Mouse (Mus musculus) inflammation-experienced regulatory T-cells, adult 6 months (primary cell): ENCODE results near the gene 4930502E18Rik. TPM values are rescaled to one million over a fixed set of nuclear protein-coding genes. Genes with fewer than 3 reads are reported as not detected.
"Not testable (repeated sequence)": the region's sequence is repeated elsewhere in the genome, so short reads cannot be mapped to it uniquely, and the experiment has no call there.

Source experiments
- ATAC-seq: one replicate; pipeline ENCODE4 v1.8.0; 2017
- polyA plus RNA-seq, 3 experiments: library from polyadenylated mRNA; unstranded; fragments of 100-300 nt; shearing (Covaris generic); gene quantifications; one replicate each; pipeline ENCODE4 v1.2.1; 2017

Gene 4930502E18Rik
- polyA plus RNA-seq, result not detected

DNA sequence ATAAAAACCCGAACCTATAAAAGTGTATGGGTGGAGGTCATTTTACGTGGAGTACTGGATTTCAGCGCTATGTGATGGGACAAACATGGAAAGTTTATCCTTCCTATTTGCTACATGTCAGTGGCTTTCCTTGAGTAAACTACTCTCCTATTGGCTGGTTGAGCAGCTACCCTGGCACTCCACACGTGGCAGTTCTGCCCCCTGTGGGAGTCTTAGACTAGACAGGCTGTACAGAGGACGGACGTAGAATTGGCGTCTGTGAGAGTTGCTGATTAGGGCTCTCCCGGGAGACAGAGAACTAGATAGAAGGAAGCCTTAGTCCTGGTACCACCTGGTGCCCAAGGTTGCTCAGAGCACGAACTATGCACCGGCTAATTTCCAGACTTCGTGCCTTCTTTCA, at the start of gene 4930502E18Rik:
TSS of gene 4930502E18Rik (plus strand) at position 231 of the 400 bp plus-strand sequence.
- no peak for ATAC-seq

DNA sequence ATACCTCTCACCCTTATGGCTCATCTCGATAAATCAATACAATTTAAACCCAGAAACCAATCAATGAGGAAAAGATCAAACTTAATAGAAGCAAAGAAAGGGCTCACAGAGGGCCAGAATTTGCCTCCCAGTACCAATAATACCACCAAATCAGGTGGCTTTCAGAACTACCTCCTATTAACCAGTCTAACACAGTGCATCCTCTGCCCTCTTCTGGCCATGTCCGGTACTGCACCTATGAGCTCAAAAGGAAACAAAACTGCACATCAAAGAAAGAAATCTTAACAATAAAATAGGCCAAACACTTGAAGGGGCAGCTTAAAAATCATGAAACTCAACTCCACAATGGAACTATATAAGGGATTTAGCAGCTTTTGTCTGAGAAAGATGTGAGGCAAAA, 47.7 kb upstream of the 4930502E18Rik start:
- peak; percentile 83 for ATAC-seq

DNA sequence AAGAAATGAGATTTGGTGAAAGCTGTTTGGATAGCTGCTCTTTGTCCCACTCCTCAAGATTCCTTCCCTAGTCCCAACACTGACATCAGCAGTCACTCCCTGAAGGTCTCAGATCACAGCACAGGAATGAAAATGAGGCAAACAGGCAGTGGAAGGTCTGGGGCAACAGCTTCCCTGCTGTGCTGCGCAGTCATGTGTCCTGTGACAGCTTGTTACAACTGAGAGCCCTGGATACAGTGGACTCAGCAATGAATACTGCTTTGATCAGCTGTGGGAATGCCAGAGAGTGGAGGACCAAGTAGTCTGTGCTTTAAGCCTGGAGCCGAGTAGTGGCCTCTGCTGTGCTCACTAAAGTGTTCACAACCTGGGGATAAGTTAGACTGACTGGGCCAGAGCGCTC, 42.0 kb upstream of the 4930502E18Rik start:
- ATAC-seq, result not testable (repeated sequence)

DNA sequence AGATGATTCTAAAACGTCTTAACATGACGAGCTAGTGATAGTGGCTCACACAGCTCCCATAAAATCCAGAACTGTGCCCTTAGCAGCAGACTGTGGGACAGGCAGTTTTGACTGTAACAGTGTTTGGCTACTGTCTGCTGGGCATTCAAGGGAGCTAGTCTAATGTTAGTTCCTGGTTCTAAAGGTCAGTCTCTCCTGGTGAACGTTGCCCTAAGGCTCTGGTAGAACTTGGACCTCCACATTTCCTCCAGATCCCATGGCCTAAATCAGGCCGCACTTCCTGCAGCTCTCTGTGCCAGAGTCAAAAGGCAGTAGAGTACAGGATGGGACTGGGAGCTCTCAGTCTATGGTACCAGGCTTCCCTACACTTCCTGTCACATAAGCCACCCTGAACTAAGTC, 40.0 kb upstream of the 4930502E18Rik start:
- not testable (repeated sequence) for ATAC-seq

DNA sequence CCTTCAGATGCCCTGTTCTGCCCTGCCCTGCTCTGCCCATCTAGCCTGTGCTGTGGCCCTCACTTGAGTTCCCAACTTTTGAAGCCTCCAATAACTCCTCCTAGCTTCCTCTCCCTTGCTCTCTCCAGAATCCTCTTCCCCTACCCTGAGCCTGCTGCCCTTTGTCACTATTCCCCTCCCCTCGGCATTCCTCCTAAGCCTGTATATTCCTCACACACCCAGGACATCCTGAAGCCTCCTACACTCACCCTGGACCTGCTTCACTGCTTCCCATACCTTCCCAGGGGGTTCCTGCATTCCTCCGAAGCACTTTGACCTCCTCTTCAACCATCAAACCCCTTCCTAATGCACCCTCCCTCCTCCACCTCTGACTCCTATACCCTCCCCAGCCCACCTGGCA, 32.6 kb upstream of the 4930502E18Rik start:
- ATAC-seq, result no peak

DNA sequence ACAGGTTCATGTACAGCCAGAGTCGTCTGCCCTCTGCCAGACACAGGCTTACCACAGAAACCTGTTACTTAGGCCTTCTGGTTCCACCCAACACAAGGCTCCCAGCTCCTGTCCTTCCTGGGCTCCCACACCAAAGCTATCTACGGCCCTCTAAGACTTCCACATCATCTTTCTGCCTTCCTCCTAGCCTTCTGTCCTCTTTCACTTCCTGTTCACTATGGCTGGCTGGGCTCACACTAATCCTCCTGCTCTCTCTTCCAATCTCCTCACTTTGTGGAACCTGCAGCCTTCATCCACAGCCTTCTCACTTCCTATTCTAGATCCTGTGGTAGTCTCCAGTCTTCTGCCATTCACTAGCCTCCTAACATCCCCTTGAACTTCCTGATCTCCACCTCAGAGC, 31.5 kb upstream of the 4930502E18Rik start:
- no peak for ATAC-seq

DNA sequence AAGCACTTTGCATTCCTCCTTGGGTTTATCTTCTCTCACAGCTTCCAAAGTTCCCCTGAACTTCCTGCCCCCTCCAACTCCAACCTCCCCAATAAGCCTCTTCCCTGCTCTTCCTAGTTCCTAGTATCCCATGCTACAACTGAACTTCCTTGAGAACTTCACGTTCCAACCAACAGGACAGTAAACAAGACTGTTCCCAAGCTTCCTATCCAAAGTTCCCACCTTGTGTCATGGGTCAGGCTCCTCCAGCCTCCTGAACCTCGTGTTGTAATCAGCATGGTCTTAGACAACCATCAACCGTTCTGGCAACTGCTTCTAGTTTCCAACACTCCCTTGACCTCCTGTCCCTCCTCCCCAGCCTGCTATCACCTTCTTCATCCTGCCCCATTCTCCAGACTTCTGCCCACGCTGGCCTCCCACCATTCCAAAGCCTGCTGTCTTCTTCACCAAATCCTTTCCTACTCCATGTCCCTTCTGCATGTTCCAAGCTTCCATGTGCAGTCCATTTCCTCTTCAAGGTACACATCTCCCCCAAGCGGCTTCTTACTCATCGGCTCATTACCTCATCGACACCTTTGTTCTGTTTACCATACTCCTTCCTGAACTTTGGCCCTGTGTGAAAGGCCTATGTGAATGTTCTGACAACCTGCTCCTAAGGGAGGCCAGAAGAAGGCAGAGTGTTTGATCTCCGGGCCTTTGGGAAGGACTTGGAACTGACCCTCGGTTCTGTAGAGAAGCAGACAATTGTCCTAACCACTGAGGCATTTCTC, 30.4 kb upstream of the 4930502E18Rik start:
- no peak for ATAC-seq

DNA sequence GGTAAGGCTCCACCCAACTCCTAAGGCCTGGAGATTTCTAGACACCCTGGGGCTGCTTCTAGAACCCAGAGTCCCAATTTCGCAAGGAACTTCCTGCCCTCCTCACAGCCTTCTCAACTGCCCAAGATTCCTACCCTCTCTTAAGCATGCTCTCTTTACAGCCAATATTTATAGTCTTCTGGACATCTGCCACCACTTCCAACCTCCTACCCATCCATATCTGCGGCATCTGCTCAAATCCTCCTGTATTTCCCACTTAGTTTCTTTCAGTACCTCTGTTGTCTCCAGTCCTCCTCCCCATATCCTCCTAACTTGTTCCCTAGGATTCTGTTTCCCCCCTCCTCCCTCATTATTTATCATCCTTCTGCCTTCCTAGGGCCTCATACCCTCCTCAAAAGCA, 25.4 kb upstream of the 4930502E18Rik start:
- no peak for ATAC-seq

DNA sequence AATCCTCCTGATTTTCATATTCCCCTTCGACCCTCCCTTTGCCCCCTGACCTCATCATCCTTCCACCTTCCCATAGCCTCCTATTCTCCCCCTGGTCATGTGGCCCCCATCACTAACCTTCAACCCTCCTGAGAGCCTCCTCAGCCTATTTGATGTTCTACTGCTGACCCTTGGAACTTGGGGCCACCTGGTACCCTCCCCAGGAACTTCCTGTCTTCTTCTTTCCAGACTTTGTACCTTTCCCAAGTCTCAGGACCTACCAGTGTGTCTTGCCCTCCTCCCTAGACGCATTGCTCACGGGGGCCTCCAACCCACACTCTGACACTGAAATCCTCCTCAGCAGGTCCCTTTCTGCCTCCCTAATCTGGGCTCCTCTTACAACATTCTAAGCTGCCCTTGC, 22.0 kb upstream of the 4930502E18Rik start:
- no peak for ATAC-seq

DNA sequence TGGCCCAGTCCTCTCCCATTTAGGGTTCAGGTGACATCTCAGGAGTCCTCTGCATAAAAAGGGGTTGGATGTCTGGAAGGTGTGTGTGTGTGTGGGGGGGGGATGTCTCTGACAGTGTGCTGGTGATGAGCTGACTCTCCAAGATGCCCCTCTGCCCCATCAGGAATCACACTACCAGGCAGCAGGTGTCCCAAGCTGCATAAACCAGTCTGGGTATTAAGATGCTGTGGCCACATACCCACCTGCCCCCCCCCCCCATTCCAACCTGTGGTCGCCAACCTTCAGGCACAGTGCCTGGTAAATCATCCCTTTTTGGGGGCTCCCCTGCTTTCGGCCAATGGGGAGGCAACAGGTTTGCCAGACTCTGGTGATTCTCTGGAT, 8.7 kb upstream of the 4930502E18Rik start:
- ATAC-seq, result no peak

DNA sequence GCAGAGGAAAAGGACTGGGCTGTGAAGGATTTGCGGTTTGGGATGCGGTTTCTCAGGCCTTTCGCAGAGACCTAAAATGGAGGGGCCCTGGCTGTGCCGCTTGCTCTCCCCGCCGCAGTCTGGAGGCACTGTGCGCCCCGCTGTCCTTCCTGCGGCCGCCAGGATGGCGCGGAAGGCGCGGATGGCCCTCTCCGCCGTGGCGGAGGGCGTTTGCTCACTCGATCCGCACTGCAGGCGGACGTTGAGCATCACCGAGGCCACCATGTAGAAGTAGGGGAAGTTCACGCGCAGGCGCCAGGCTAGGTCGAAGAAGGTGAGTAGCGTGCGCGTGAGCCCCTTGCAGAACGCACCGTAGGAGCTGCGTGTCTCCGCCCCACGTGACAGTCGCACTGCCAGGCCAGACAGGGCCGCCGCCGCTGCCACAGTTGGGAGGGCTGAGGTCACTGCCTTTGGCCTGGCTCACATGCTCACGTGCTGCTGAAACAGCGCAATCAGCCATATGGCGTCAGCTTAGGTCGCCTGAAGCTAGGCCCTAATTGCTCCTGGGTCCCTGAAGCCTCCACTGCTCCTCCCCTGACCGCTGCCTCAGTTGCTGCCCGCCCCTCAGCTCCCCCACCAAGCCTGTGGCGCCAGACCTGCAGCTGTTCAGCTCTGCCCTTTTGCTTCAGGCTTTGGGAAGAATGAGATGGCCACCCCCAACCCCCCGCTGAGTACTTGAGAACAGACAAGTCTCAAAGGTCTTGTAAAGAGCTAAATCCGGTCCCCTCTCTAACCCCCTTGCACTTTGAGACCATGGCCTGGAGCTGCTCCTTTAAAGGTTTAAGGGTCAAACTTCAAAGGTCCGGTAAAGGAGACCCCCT, 8.1 kb upstream of the 4930502E18Rik start:
- no peak for ATAC-seq

DNA sequence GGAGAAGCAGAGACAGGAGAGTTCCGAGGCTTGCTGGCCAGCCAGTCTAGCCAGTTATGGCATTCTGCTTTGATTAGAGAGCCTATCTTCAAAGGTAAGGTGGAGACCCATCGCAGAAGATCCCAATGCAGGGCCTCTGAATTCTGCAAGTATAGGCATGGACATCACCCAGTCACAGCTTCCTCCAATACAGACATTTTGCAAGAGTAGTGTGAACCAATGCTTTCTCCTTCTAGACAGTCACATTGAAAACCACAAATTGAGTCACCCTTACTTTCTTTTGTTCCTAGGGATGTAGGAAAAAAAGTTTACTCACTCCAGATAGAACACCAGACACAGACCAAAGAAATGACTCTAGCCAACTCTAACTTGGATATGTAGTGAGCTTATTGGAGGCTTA, 4.3 kb downstream of the 4930502E18Rik start:
- no peak for ATAC-seq

DNA sequence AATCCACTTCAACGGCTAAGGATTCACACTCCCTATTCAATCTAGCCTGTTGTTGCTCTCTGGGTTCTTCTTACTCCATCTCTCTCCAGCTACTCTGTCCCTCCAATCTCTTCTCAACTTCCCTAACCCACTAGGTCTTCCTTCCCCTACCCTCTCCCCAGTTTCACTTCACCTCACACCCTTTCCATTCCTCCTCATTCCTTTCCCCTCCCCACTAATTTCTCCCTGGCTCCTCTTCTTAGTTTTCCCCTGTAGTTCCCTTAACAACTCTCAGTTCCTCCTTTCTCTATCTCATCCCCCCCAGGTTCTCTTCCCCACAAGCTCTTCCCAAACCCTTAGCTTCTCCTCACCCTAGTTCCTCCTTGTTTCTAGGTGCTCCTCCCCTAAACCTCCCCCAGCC, 28.2 kb downstream of the 4930502E18Rik start:
- no peak for ATAC-seq

DNA sequence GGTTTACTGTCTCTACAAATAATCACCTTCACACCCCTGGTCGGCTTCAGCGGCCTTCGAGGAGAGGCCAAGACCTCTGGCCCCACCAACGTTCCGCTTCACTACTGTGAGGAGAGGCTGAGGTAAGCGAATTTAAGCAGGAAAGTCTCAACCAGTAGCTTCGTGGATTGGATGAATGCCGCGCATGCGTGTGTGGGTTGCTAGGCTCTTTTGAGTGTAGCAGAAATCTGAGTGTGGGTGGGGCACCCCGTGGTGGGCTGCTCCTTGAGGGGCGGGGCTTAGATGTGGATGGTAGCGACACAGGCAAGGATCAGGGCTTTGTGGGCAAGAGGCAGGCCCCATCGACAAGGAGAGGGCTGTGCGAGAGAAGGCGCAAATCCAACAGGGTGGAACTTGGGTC, 33.1 kb downstream of the 4930502E18Rik start, which contains the start of gene 1700013H16Rik:
TSS of gene 1700013H16Rik (minus strand) at position 96 of the 400 bp plus-strand sequence.
- no peak for ATAC-seq

DNA sequence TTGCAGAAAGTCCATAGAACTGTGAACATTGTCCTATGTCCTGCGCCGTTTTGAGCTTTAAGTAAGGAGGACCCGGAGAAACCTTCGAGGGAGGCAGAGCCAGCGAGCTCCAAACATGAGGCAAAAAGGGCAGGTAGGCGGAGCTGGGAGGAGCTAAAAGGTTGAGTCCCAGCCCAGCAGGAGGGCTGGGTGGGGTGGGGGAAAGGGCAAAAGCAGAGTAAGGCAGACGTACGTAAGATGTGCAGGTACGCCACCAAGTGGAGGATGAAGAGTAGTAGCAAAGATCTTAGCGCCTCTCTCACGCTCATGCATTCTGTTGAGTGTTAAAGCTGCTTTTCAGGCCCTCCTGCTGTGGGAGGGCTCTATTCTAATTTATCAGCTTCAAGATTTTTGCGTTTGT, 51.6 kb downstream of the 4930502E18Rik start, which contains the start of gene Zfp36l3:
TSS of gene Zfp36l3 (minus strand) at position 119 of the 400 bp plus-strand sequence.
- ATAC-seq, result no peak

Other genes with a start within 250 kb of the 4930502E18Rik start
- gene Rtl8c, start 116.8 kb upstream of the 4930502E18Rik start, polyA plus RNA-seq, result 10 to 100 TPM; 20.6 to 49.1 (median 33.3) TPM
- gene Gm14597, start 115.8 kb upstream of the 4930502E18Rik start, polyA plus RNA-seq, result not detected
- 10 to 100 TPM; 10.8 to 16.7 (median 12.2) TPM for gene Rtl8a, start 81.1 kb upstream of the 4930502E18Rik start, polyA plus RNA-seq
- 10 to 100 TPM in 2 of 3 experiments, 1 to 10 TPM in 1; 9.5 to 10.3 (median 10.2) TPM for gene Rtl8b, start 54.4 kb upstream of the 4930502E18Rik start, polyA plus RNA-seq
- not detected for gene 1700013H16Rik, start 33.0 kb downstream of the 4930502E18Rik start, polyA plus RNA-seq
- not detected for gene Zfp36l3, start 51.6 kb downstream of the 4930502E18Rik start, polyA plus RNA-seq
- 1 to 10 TPM in 1 of 3 experiments, under 1 TPM in 1, not detected in 1; 0.87 to 6.7 TPM for gene Xlr, start 72.9 kb downstream of the 4930502E18Rik start, polyA plus RNA-seq